Mouse (Mus musculus): ENCODE data around the gene Samhd1.

Samhd1 gene

DNA sequence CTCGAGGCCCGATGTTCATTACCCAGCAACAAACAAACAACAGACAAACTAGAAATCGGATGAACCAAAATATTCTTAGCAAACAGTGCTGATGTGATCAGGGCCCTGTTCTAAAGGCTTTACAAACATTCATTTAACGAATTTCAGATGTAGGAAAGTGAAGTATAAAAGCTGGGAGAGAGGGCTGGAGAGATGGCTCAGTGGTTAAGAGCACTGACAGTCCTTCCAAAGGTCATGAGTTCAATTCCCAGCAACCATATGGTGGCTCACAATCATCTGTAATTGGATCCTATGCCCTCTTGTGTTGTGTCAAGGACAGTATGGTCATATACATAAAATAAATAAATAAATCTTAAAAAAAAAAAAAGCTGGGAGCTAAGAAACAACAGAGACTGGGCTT lies 1.1 kb upstream of the Samhd1 start:
- DNase-seq (ENCODE audit: low read depth, low spot score) = no peak

DNA sequence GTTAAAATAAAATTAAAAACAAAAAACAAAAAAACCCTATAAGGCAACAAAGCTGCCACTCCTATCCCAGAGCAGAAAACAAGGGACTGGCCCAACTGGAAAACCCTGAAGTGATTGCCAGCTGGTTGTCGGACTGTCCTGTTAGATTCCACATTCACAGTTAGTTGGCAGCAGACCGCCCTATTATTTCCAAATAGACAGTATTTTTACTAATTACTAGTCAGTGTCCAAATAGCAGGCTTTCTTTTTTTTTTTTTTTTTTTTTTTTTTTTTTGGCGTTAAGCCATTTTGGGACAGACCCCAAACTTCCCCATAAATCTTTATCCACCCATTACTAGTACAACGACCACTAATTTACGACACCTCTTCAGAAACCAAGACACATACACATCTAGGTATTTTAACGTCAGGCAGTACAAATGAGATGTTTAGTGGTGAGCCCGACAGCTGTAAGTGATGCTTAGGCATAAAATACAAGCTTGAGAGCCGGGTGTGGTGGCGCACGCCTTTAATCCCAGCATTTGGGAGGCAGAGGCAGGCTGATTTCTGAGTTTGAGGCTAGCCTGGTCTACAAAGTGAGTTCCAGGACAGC lies 560 bp upstream of the Samhd1 start:
- DNase-seq (ENCODE audit: low read depth, low spot score) = no peak

DNA sequence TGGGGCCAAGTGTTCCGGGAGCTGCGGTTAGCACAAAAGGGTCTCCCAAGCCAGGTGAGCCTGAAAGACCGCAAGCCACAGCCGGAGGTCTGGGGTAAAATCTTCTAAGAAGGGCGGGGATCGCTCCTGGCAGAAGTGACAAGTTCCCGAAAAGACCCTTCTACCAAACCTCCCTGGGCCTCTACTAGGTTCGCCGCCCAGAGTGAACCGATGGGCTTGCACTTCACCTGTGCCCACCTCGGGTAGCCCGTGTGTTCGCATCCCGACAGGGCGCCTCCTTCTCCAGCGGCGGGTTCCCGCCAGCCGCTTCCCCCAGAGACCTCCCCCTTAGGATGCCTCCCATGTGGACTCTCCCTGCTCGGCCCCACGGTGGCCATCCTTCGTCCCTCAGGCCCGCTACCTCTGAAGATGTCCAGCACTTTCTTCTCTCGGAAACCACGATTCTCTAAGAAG lies 560 bp downstream of the Samhd1 start:
- DNase-seq (ENCODE audit: low read depth, low spot score) = no peak

DNA sequence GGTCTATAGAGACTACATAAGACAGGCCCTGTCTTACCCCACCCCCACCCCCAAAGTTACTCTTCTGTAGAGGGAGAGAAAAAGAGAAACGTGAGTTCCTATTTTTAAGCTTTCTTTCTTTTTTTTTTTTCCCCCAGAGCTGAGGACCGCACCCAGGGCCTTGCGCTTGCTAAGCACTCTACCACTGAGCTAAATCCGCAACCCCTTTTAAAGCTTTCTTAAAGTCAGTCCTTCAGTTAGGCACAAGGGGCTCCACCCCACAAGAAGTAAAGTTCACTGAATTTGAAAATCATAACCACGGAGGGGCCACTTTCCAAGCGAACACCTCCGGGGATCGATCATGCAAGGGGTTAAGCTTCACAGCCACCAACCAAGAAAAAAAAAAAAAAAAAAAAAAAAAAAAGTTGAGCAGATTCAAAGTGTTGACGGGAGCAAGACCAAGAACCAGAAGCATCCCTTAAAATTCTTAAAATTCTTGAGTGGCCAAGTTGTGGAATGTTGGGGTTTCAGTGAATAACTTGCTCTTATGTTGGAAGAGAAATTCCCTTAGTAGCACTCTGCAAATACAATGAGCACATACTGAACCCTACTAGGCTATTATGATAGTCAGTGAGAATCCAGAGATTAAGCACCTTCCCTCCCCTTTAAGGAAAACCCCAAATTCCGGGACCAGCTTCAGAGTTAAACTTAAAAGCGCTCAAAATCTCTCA lies 1.1 kb downstream of the Samhd1 start:
- DNase-seq (ENCODE audit: low read depth, low spot score) = peak; percentile 22

DNA sequence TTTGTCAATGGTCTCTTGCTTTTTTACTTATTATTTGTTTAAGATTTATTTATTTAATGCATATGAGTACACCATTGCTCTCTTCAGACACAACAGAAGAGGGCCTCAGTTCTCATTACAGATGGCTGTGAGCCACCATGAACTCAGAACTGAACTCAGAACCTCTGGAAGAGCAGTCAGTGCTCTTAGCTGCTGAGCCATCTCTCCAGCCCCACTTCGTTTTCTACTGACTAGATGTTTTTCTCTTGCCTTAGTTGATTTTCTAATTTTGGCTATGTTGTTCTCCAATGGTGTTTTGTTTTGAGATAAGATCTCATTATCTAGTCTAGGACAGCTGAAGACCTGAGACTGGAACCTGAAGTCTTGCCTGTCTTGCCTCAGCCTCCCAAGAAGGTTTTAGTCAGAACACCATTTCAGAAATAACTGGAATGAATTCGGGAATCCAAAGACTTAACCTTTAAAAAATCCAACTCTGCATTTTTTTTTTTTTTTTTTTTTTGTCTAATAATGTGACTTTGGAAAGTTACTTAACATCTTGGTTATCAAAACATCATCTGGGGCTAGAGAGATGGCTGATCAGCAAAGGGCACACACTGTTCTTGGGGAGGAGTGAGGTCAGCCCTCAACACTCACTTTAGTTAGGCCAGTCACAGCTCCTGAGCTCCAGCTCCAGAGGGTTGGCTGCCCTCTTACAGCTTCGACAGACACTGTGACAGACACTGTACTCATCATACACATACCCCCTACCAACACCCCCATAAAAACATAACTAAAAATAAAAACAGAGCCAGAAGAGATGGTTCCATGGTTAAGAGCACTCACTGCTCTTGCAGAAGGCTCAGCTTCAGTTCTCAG lies 2.2 kb downstream of the Samhd1 start:
- no peak for DNase-seq (ENCODE audit: low read depth, low spot score)

DNA sequence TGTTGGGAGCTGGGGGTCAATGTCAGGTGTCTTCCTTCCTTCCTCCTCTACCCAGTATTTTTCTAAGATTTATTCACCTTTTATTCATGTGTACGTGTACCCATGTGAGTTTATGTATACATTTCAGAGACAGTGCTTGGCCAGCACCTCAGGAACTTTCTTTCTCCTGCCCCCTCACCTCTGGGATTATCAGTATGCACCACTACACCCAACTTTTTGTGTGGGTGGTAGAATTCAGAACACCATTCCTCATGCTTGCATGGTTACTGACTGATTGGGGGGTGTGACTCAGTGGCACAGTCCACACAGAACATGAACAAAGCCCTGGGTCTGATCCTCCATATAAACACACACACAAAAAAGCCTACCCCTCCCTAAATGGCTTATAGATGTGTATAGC lies 3.0 kb downstream of the Samhd1 start:
- no peak for DNase-seq (ENCODE audit: low read depth, low spot score)

DNA sequence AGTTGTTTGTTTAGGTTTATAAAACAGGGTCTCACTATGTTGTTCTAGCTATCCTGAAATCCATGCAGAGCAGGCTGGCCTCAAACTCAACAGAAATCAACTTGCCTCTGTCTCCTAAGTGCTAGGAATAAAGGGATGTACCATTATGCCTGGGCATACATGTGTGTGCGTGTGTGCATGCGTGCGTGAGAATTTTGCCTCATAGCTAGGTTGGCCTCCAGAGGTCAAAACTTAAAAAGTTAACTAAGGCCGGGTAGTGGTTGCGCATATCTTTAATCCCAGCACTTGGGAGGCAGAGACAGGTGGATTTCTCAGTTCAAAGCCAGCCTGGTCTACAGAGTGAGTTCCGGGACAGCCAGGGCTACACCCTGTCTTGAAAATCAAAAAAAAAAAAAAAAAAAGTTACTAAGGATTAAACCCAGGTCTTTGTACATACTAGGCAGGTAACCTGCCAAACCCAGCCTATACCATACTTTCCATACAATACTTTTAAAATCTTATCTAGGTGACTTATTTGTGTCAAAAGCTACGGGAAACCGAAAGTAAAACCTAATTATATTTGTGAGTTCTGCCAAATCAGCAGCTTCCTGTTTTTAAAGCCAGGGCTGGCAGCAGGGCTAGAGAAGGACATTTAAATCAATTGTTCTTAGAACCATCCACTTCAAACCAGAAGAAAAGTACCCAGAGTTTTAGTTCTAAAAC lies 4.1 kb downstream of the Samhd1 start:
- no peak for DNase-seq (ENCODE audit: low read depth, low spot score)

DNA sequence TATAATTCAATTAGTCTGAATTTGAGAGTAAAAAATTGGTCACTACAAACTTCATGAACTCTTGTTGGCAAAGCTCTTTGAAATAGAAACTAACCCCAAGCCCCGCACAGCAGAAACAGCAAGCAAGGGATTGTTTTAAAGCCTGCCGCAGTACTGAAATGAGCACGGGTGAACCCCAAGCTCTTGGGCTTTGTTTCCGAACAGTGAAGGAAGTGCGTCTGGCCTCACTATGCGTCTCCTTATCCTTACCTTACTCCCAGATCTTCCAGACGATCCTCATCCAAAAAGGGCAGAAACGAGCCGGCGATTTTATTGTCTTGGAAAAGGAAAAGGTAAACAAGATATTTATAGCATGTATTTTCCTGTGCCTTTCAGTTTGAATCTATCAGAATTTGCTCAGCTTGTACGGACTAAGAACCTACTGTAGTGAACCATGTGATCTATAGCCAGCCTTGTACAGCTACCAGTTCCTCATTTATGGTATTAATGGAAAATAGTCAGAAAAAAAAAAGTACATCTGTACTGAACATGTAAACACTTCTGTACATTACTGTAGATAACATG lies 5.4 kb downstream of the Samhd1 start:
- DNase-seq (ENCODE audit: low read depth, low spot score) = no peak

DNA sequence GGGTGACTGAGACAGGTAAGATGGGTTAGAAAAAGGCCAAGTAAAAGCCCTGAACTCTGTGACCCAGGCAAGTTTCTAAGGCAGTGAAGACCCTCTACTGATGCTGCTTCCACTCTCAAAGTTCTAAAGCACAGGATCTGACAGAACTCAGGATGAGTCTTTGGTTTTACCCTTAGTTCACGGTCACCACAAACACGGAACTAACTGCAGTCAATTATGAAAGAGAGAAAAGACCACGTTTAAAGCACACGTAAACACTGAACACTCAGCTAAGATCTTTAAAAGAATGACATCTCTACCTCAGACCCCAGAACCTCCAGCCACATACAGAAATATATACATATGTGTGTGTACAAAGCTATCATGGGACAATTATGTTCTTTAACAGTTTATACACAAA lies 6.0 kb downstream of the Samhd1 start:
- no peak for DNase-seq (ENCODE audit: low read depth, low spot score)

DNA sequence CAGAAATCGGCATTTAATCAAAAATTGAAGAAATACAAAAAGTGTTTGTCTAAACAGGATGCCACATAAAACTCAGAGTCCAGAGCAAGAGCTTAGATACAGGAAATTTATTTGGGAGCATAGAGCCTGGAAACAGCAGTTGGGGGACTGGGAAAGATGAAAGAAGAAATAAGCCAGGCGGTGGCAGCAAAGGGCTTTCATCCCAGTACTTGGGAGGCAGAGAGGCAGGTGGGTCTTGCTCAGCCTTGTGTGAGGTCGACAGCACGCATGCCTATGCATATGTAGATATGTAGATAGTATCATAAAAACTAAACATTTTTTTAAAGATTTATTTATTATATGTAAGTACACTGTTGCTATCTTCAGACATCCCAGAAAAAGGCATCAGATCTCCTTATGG lies 7.0 kb downstream of the Samhd1 start:
- no peak for DNase-seq (ENCODE audit: low read depth, low spot score)

DNA sequence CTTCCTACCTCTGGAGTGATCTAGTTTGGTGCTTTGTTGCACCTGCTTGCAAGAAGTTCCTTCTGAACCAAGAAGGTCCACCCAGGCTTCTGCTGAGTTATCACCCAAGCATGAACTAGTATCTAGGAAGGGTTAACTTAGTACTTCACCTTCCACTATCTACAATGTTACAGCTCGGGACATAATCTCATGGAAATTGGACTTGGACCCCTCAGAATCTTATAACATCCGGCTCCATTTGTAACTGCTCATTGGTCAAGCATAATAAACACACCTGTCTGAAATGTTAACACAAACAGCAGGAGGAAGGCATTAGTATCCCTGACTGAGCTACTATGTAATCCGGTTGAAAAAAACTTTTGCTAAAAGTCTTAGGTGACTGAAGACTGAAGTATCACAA lies 7.7 kb downstream of the Samhd1 start:
- DNase-seq (ENCODE audit: low read depth, low spot score) = no peak

DNA sequence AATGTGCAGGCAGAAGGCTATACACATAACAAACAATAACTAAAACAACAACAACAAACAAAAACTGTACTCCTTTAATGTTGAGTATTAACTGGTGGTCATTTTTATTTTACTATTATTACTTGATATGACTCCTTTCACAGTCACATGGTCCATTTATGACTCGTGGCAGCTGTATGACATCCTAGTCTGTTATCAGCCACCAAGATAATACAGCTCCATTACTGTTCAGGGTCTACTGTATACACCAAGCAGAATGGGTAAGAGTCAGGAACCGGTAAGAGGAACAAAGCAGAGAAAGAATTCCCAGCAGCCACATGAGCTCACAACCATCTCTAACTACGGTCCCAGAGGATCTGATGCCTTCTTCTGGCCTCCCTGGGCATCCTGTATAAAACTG lies 9.8 kb downstream of the Samhd1 start:
- no peak for DNase-seq (ENCODE audit: low read depth, low spot score)

DNA sequence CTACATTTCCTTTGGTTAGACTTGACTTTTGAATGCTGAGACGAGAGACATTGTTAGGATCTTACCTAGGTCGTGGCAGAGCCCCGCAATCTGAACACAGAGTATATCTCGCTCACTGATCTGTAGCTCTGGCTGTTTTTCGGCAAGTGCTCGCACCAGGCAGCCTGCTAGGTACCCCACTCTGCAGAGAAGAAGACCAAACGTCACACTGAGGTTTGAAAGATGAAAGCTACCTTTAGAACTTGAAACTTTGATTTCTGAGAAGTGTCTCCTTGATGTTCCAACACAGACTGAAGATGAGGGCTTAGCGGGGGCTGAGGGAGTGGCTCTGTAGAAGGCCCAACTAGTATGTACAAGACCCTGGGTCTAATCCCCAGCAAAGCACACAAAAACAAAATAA lies 13.3 kb downstream of the Samhd1 start:
- no peak for DNase-seq (ENCODE audit: low read depth, low spot score)

DNA sequence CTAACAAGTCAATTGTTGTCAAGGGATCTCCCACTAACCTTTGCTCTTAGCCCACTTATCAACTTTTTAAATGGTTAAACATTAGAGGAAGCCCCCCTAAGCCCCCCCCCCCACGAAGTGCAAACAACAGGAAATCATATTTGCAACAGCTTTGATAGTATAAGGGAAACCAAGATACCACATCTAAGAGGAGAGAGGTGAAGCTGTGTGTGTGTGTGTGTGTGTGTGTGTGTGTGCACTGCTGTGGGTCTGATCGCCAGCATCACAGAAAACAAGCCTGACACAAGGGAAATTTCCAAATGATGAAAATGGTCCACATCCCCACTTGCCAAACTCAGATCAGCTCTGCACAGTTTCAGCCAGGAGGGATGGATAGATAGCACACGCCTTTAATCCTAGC lies 16.0 kb downstream of the Samhd1 start:
- DNase-seq (ENCODE audit: low read depth, low spot score) = no peak

DNA sequence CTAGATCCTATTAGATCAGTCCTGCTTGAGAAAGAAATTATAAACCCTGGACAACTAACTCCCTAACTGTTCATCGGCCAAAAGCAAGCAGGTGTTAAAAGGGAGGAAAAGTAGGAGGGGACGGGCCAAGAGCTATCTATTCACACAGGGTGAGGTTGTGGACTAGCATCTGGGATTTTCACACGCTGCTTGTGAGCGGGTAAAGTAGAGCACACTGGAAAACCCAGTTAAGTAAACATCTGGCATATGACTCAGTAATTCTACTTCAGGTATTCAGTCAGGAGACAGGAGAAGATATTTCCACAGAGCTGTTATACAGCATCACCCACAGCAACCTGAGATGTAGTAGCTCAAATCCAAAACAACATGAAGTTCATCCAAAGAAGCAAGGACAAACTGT lies 16.5 kb downstream of the Samhd1 start:
- DNase-seq (ENCODE audit: low read depth, low spot score) = no peak

DNA sequence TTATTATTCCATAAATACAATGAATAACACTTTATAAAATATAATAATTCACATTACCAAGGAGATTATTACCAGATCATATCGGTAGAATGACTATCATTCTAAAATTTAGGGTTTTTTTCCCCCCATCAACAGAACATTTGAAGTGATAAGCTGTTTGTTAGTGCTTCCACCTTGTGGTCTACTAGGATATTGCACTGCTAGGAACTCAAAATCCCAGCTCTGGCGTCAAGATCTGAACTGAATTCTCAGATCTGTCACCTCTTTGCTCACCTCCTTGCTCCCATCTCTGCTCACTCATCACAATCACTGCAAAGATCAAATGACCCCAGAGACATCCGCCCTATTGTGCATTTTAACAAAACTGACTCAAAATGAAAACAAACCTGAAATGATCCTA lies 18.1 kb downstream of the Samhd1 start:
- peak; percentile 59 for DNase-seq (ENCODE audit: low read depth, low spot score)

DNA sequence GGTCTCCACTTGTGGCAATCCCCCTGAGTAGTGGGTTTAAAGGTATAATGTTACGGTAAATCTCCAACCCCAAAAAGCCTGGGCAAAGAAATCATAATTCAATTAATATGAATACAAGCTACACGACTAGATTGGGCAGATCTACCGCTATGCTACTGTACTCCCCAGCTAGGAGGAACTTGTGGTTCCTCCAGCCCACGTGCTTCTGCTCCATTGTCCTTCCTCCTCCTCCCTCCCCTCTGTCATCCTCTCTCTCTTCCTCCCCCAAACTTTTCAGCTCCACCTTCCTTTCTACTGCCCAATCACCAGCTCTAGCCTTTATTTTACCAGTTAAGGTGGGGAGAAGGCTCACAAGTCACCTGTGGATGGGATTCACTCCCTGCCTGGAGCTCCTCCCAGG lies 26.8 kb downstream of the Samhd1 start:
- no peak for DNase-seq (ENCODE audit: low read depth, low spot score)

DNA sequence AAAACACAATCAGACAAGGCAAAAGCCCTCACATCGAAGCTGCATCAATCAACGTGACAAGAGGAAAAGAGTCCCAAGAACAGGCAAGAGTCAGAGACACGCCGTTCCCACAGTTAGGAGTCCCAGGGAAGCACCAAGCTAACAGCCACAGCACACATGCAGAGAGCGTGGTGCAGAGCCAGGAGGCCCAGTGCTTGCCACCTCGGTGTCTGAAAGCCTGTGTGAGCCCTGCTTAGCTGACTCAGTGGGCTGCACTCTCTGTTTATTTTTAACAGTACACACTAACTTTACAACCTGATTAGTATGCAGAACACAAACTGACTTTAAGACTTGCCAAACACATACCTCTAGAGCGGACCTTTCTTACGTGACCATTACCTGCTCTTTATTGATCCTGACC lies 30.6 kb downstream of the Samhd1 start:
- DNase-seq (ENCODE audit: low read depth, low spot score) = no peak

DNA sequence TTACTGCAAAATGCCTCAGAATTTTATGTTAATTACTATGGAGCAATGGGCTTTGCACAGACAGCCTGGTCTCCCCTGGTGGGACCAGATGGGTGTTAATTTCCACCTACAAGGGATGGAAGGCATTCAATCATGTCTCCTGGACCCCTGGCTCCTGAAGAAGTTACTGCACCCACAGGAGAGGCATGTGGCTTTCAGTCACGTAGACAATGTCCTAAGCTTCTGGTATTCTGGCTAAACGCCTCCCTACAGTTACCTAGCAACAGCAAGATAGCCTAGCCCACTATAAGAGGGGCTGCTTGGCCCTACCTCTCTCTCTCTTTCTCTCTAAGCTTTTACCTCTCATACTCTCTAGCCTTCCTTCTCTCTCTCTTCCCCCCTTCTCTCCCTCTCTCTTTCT lies 32.8 kb downstream of the Samhd1 start:
- no peak for DNase-seq (ENCODE audit: low read depth, low spot score)

DNA sequence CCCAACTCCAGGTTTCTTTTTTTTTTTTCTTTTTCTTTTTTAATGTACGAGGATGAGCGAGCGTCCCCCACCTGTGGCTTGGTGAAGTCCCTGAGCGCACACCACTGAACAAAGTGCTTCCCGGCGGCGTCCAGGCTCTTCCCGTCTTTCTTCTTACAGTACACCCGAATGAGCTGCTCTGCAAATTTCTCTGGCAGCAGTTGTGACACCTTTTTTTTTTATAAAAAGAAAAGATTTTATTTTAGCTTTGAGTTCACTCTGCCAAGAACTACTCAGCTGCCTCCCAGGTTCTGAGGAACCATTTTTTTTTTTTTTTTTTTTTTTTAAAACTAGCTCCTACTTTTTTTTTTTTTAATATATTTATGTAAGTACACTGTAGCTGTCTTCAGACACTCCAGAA lies 33.4 kb downstream of the Samhd1 start:
- no peak for DNase-seq (ENCODE audit: low read depth, low spot score)

DNA sequence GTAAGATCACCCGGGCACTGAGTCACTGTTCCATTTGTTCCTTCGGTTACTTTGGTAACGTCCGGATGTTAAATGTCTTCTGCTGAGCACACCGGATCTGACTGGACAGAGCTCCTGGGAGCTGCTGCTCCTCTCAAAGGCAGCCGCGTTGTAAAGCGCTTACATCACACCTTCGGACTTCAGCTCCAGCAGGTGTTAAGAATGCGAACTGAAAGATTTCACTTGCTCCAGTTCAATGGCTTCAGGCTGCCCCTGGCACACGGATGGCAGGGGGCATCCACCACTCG lies 34.8 kb downstream of the Samhd1 start:
- DNase-seq (ENCODE audit: low read depth, low spot score) = no peak
